Mouse (Mus musculus) CD4-positive naive resting alpha-beta T cell, adult 57 days (primary cell): ENCODE measurements around the gene Urad. TPM values are rescaled to one million over a fixed set of nuclear protein-coding genes. Genes with fewer than 3 reads are reported as not detected.

Experiments used
- total RNA-seq: library from RNA; stranded (reverse); gene quantifications from one replicate; pipeline ENCODE4 v1.2.4, GENCODE M21; 2023

The Urad gene
- total RNA-seq, result not detected

GRCm38 (mm10) chr5:147322183-147322582, at the start of gene Urad:
Urad (minus strand) TSS chr5:147322440.

DNA sequence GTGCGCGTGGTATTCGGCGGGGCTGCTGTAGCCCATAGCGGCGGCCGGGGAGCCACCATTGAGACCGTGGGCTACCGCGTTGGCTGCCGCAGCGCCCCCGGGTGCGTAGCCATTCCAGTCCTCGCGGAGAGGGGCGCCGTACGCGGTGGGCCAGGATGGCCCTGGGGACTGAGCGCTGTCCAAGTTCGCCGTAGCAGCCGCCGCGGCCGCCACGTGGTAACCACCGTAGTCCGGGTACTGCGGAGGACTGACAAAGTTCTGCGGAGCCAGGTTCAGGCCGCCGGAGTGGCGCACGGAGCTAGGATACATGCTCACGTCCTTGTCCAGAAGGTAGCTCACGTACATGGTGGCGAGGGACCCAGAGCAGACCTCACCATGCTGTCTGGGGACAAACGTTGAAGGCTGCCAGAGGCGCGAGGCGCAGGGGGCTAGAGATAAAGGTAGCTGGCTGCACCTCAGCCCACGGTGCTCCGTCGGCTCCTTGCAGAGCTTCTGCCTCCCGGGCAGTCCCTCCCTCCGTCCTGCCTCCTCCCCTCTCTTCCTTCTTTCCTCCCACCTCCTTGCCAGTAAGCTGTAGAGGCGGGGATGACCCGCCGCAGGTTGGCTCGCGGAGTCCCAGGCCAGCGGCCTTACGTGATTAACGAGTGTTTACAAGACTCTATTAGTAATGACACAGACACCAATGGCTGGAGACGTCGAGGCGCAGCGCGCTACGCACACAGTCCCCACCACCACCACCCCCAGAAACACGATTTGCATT, 15.4 kb downstream of the Urad start, which contains the start of gene Cdx2:
Gene Cdx2, minus strand, starts transcription at position 633 of the 760 bp plus-strand sequence.

GRCm38 (mm10) chr5:147269926-147270672, 52.1 kb downstream of the Urad start, which contains the start of gene Pdx1:
Pdx1 (plus strand) TSS chr5:147269959.

Other genes starting within 250 kb of the Urad start
- gene Lnx2, start 245.9 kb downstream of the Urad start, total RNA-seq, result 20.9 TPM
- gene Polr1d, start 245.4 kb downstream of the Urad start, total RNA-seq, result 130 TPM
- gene Gsx1, start 133.7 kb downstream of the Urad start, total RNA-seq, result not detected
- not detected for gene Pdx1, start 52.5 kb downstream of the Urad start, total RNA-seq
- gene Cdx2, start 15.2 kb downstream of the Urad start, total RNA-seq, result not detected
- gene Flt3, start 78.0 kb upstream of the Urad start, total RNA-seq, result 0.80 TPM
- gene Pan3, start 107.7 kb upstream of the Urad start, total RNA-seq, result 364 TPM